Mouse (Mus musculus) embryonic facial prominence, embryonic 15.5 days (tissue): Measurements from ENCODE around the gene Nkd2. TPM values are rescaled to one million over a fixed set of nuclear protein-coding genes. Genes with fewer than 3 reads are reported as not detected.
A peak's percentile ranks its signal among the peaks of the same experiment; 100 is the strongest.

Experiments used
- ATAC-seq: fragments of 200-750 bp; cut with Nextera tagmentation; 2 replicates; pipeline ENCODE4 v1.8.0; 2017; ENCODE audit warnings: low read depth, moderate TSS enrichment; ENCODE audit not compliant: insufficient number of reproducible peaks, low FRiP score, low TSS enrichment
- H3K27ac ChIP-seq: fragments of 300-500 bp; sonication (generic); replicated peaks from 2 replicates; pipeline ENCODE4 v1.5.1; 2015; ENCODE audit warnings: mild to moderate bottlenecking, inconsistent platforms
- H3K27me3 ChIP-seq: fragments of 300-500 bp; sonication (generic); 2 replicates; pipeline ENCODE4 v1.6.1; 2015; ENCODE audit warnings: inconsistent platforms
- H3K36me3 ChIP-seq: fragments of 300-500 bp; sonication (generic); 2 replicates; pipeline ENCODE4 v1.6.1; 2015; ENCODE audit warnings: mild to moderate bottlenecking, inconsistent platforms
- H3K4me1 ChIP-seq: fragments of 300-500 bp; sonication (generic); 2 replicates; pipeline ENCODE4 v1.6.1; 2015; ENCODE audit warnings: inconsistent platforms
- H3K4me2 ChIP-seq: fragments of 300-500 bp; sonication (generic); replicated peaks from 2 replicates; pipeline ENCODE4 v1.6.1; 2015; ENCODE audit warnings: mild to moderate bottlenecking, inconsistent platforms
- H3K4me3 ChIP-seq: fragments of 300-500 bp; sonication (generic); replicated peaks from 2 replicates; pipeline ENCODE4 v1.5.1; 2015; ENCODE audit warnings: mild to moderate bottlenecking, inconsistent platforms
- H3K9ac ChIP-seq: fragments of 300-500 bp; sonication (generic); 2 replicates; pipeline ENCODE4 v1.6.1; 2015; ENCODE audit warnings: inconsistent platforms
- H3K9me3 ChIP-seq: fragments of 300-500 bp; sonication (generic); replicated peaks from 2 replicates; pipeline ENCODE4 v1.6.1; 2016; ENCODE audit warnings: inconsistent platforms
- WGBS: fragments of 180-500 bp; shearing (Covaris S2); methylation state at CpG from one replicate; pipeline ENCODE4 v1.1.7; 2015; 5-methylcytosine and 5-hydroxymethylcytosine counted together
- polyA plus RNA-seq: library from polyadenylated mRNA; unstranded; fragments of >200 nt; fragmentation: Nextera tagmentation; extraction: Ambion mirVana; gene quantifications from 2 replicates; pipeline ENCODE4 v1.2.1, GENCODE M21; 2015

Nkd2 gene
- polyA plus RNA-seq, 1 experiment from 2014 or later: 40.2 TPM

- WGBS: 53% methylated on average over 4 of the region's 4 CpGs
- Histone ChIP-seq H3K36me3 (peaks cover 3% of the 10 kb centered on the region; the same call in 1 of the 2 replicates), H3K4me1 (peaks cover 40% of the 10 kb centered on the region), H3K4me3 (no peak overlapping the region), H3K27ac (no peak overlapping the region), H3K9me3 (no peaks in the 10 kb centered on the region), H3K9ac (no peak overlapping the region), H3K27me3 (no peaks in the 10 kb centered on the region), H3K4me2 (no peak overlapping the region)
- no peak for ATAC-seq
Measured at GRCm38 (mm10) chr13:73839740-73840139, 7.7 kb downstream of the Nkd2 start.

- Histone ChIP-seq H3K9me3 (no peaks in the 10 kb centered on the region), H3K4me3 (no peak overlapping the region), H3K4me2 (no peak overlapping the region), H3K27ac (no peak overlapping the region), H3K4me1 (peaks cover 43% of the 10 kb centered on the region), H3K36me3 (peaks cover 3% of the 10 kb centered on the region; the same call in 1 of the 2 replicates), H3K27me3 (no peaks in the 10 kb centered on the region), H3K9ac (no peak overlapping the region)
- ATAC-seq: no peak
- WGBS: 59% methylated on average over 11 of the region's 11 CpGs
Measured at GRCm38 (mm10) chr13:73839137-73839548, 8.3 kb downstream of the Nkd2 start.

- H3K9ac ChIP-seq: no peak overlapping the region
- H3K4me1 ChIP-seq: peaks cover 53% of the 10 kb centered on the region
- no peak for ATAC-seq
- H3K27ac ChIP-seq: no peak overlapping the region
- peaks cover 3% of the 10 kb centered on the region; the same call in 1 of the 2 replicates for H3K36me3 ChIP-seq
- H3K4me3 ChIP-seq: no peak overlapping the region
- H3K9me3 ChIP-seq: no peaks in the 10 kb centered on the region
- no peaks in the 10 kb centered on the region for H3K27me3 ChIP-seq
- no peak overlapping the region for H3K4me2 ChIP-seq
- WGBS: 79% methylated on average over 8 of the region's 8 CpGs
Measured at GRCm38 (mm10) chr13:73837708-73838107, 9.7 kb downstream of the Nkd2 start.

GRCm38 (mm10) chr13:73836491-73836890 is 10.9 kb downstream of the Nkd2 start:
- peaks cover 60% of the 10 kb centered on the region for H3K4me1 ChIP-seq
- H3K36me3 ChIP-seq: no peaks in the 10 kb centered on the region
- H3K27ac ChIP-seq: no peak overlapping the region
- no peak overlapping the region for H3K9ac ChIP-seq
- no peaks in the 10 kb centered on the region for H3K9me3 ChIP-seq
- 68% methylated on average over 6 of the region's 6 CpGs for WGBS
- no peak overlapping the region for H3K4me2 ChIP-seq
- H3K4me3 ChIP-seq: no peak overlapping the region
- H3K27me3 ChIP-seq: no peaks in the 10 kb centered on the region
- ATAC-seq: no peak

GRCm38 (mm10) chr13:73835791-73836190 is 11.6 kb downstream of the Nkd2 start:
- Histone ChIP-seq H3K27ac (peak overlapping the region; percentile 34; the same call in 1 of the 2 replicates), H3K27me3 (no peaks in the 10 kb centered on the region), H3K9ac (no peak overlapping the region), H3K36me3 (no peaks in the 10 kb centered on the region), H3K4me2 (no peak overlapping the region), H3K4me3 (no peak overlapping the region), H3K9me3 (no peaks in the 10 kb centered on the region), H3K4me1 (peaks cover 60% of the 10 kb centered on the region)
- WGBS: 50% methylated on average over 4 of the region's 4 CpGs
- ATAC-seq: no peak

- peaks cover 49% of the 10 kb centered on the region for H3K4me1 ChIP-seq
- WGBS: 17% methylated on average over 12 of the region's 12 CpGs
Measured at GRCm38 (mm10) chr13:73833809-73834208, 13.6 kb downstream of the Nkd2 start.

GRCm38 (mm10) chr13:73831486-73831885 is 15.9 kb downstream of the Nkd2 start:
- Histone ChIP-seq H3K27me3 (no peaks in the 10 kb centered on the region), H3K36me3 (no peaks in the 10 kb centered on the region), H3K4me3 (no peak overlapping the region), H3K27ac (no peak overlapping the region), H3K9me3 (no peaks in the 10 kb centered on the region), H3K4me1 (peaks cover 52% of the 10 kb centered on the region), H3K9ac (no peak overlapping the region), H3K4me2 (no peak overlapping the region)
- no peak for ATAC-seq
- WGBS: 2% methylated on average over 2 of the region's 2 CpGs

More at GRCm38 (mm10) chr13:73833809-73834208, 13.6 kb downstream of the Nkd2 start:
- H3K4me3 ChIP-seq: no peak overlapping the region
- no peaks in the 10 kb centered on the region for H3K9me3 ChIP-seq
- H3K36me3 ChIP-seq: no peaks in the 10 kb centered on the region
- H3K4me2 ChIP-seq: no peak overlapping the region
- H3K9ac ChIP-seq: no peak overlapping the region
- H3K27ac ChIP-seq: peak overlapping the region; percentile 66
- no peaks in the 10 kb centered on the region for H3K27me3 ChIP-seq
- no peak for ATAC-seq

GRCm38 (mm10) chr13:73827243-73827642 is 20.2 kb downstream of the Nkd2 start:
- no peaks in the 10 kb centered on the region for H3K27me3 ChIP-seq
- WGBS: 32% methylated on average over 8 of the region's 8 CpGs
- H3K4me1 ChIP-seq: peaks cover 13% of the 10 kb centered on the region
- H3K27ac ChIP-seq: peak overlapping the region; percentile 44; the same call in 1 of the 2 replicates
- H3K9me3 ChIP-seq: no peaks in the 10 kb centered on the region
- 0 out of 2 replicates have a peak, but pooled peaks have one; percentile 12 for ATAC-seq
- peaks cover 18% of the 10 kb centered on the region for H3K36me3 ChIP-seq
- no peak overlapping the region for H3K9ac ChIP-seq
- no peak overlapping the region for H3K4me3 ChIP-seq
- H3K4me2 ChIP-seq: no peak overlapping the region

GRCm38 (mm10) chr13:73823711-73824110 is 23.7 kb downstream of the Nkd2 start:
- no peak for ATAC-seq
- H3K4me2 ChIP-seq: no peak overlapping the region
- H3K36me3 ChIP-seq: peaks cover 44% of the 10 kb centered on the region
- no peaks in the 10 kb centered on the region for H3K27me3 ChIP-seq
- no peak overlapping the region for H3K4me3 ChIP-seq
- H3K9me3 ChIP-seq: no peaks in the 10 kb centered on the region
- no peak overlapping the region for H3K27ac ChIP-seq
- 76% methylated on average over 6 of the region's 6 CpGs for WGBS
- H3K4me1 ChIP-seq: peaks cover 11% of the 10 kb centered on the region
- no peak overlapping the region for H3K9ac ChIP-seq

GRCm38 (mm10) chr13:73822187-73822800 is 25.1 kb downstream of the Nkd2 start:
- H3K36me3 ChIP-seq: peaks cover 44% of the 10 kb centered on the region
- no peak overlapping the region for H3K27ac ChIP-seq
- no peak overlapping the region for H3K9ac ChIP-seq
- peaks cover 6% of the 10 kb centered on the region for H3K4me1 ChIP-seq
- no peak overlapping the region for H3K4me2 ChIP-seq
- H3K27me3 ChIP-seq: no peaks in the 10 kb centered on the region
- H3K4me3 ChIP-seq: no peak overlapping the region
- H3K9me3 ChIP-seq: no peaks in the 10 kb centered on the region
- ATAC-seq: no peak
- WGBS: 65% methylated on average over 4 of the region's 4 CpGs

- Histone ChIP-seq H3K4me3 (no peak overlapping the region), H3K4me1 (no peaks in the 10 kb centered on the region), H3K27me3 (no peaks in the 10 kb centered on the region), H3K9me3 (no peaks in the 10 kb centered on the region), H3K36me3 (peaks cover 46% of the 10 kb centered on the region), H3K27ac (no peak overlapping the region), H3K9ac (no peak overlapping the region), H3K4me2 (no peak overlapping the region)
- ATAC-seq: no peak
- 87% methylated on average over 7 of the region's 7 CpGs for WGBS
Measured at GRCm38 (mm10) chr13:73821251-73821650, 26.2 kb downstream of the Nkd2 start.

GRCm38 (mm10) chr13:73818921-73819320 is 28.5 kb downstream of the Nkd2 start:
- H3K27me3 ChIP-seq: no peaks in the 10 kb centered on the region
- WGBS: 72% methylated on average over 3 of the region's 3 CpGs
- peaks cover 58% of the 10 kb centered on the region for H3K36me3 ChIP-seq
- H3K9me3 ChIP-seq: no peaks in the 10 kb centered on the region
- no peak overlapping the region for H3K4me2 ChIP-seq
- H3K27ac ChIP-seq: no peak overlapping the region
- ATAC-seq: no peak
- H3K9ac ChIP-seq: no peak overlapping the region
- no peaks in the 10 kb centered on the region for H3K4me1 ChIP-seq
- H3K4me3 ChIP-seq: no peak overlapping the region
